Mouse (Mus musculus) frontal cortex, adult 2 months (tissue): Measurements from ENCODE around the gene Zc3h15. TPM values are rescaled to one million over a fixed set of nuclear protein-coding genes. Genes with fewer than 3 reads are reported as not detected.

Experiments
- DNase-seq, 2 experiments: peaks; one replicate each; pipeline ENCODE4 v3.0.0; 2022; ENCODE audit warnings: low spot score in 1 of 2; ENCODE audit errors: extremely low spot score in 1 of 2
- polyA plus RNA-seq: library from polyadenylated mRNA; depleted of rRNA; stranded (reverse); fragments of >200 nt; gene quantifications from 2 replicates; pipeline ENCODE4 v1.2.3, GENCODE M21; 2012

The Zc3h15 gene
- polyA plus RNA-seq, 1 experiment = 114 TPM

DNA sequence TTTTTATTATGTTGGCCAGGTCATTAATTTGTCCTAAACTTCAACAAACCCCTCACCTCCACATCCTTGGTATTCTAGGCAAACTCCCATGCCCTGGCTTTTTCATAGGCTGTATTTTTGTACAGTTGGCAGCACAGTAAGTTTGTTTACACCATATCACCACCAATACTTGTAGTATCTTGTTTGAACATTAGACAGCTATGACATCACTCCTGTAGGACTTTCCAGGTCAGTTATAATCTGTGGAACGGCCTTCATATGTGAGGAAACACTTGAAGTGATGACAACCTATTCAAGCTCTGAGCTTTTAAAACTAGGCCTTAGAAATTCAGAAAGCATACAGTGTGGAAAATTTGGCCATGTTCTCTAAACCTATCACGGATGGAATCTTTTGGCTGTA is 29.6 kb downstream of the Zc3h15 start:
- DNase-seq = no peak

DNA sequence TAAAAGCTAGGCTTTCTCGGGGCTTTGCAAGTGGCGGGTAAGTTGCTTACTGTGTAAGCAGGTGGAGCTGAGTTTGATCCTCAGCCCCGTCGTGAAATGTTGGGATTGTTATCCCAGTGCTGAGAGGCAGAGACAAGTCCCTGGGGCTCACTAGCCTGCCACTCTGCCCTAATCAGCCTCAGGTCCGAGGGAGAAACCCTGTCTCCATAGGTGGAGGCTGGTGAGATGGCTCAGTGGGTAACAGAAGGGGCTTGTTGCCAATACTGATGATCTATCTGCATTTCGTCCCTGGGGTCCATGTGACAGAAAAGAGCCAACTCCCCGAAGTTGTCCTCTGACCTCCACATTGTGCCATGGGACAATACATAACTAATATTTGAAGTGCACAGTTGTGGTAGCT is 30.2 kb downstream of the Zc3h15 start:
- DNase-seq = no peak

DNA sequence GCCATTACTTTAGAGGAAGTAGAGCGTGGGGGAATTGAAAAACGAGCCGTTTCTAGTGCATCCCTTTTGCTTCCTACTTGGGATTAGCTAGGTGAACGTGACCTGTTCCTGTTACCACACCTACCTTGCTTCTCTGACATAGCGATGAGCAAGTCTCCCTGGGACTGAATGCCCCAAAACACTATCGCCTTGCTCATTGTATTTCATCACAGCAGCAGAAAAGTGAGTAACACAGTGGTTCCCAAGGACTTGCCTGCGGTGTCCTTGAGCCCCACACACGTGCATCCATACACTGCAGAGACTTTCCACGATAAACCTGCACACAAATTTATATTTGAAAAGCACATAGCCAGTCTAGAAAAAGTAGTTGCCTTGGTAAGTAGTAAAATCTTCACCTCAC is 30.7 kb downstream of the Zc3h15 start:
- DNase-seq = no peak

DNA sequence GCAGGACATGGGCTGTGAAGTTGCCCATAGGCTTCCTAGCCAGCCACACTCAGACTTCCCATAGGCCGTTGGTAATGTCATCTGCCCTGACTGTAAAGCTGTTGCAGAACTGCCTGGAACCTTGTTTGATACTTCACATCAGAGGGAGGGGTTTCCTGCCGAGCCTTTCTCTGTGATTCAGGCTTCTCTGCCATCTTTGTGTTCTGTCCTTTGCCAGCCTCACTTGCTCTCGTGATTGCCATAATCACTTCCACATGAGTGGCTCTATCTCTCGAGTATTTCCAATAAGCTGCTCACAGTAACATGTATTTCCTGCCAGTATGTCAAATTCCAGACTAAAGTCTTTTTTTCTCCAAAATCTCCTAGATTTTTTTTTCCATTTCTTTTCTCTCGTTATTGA is 31.4 kb downstream of the Zc3h15 start:
- no peak for DNase-seq

DNA sequence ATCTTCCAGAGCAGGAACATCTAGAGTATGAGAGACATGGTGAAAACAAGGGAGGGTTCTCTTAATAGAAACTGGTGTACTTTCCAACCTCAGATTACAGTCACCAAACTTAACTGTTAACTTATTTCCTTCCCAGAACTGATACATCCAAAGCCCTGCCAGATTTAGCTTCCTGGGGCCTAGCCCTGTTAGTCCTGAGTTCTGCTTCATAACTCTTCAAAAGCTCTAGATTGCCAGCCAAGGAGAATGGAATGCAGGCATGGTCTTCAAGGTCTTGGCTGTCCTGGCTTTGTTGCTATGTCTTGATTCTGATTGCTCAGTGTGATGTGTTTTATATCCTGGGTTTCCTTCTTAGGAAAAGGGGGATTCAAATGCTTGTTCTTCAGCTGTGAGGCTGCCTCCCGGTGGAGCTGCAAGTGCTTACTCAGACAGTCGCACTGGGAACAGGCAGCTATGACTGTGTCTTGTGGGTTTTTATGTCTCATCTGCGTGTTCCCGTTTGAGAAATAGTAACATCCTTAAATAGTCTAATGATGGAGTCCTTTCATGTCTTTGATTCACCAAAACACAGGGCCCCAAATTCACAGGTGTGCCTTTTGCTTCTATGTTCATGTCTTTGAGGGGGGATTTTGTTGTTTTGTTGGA is 32.1 kb downstream of the Zc3h15 start:
- DNase-seq = no peak

DNA sequence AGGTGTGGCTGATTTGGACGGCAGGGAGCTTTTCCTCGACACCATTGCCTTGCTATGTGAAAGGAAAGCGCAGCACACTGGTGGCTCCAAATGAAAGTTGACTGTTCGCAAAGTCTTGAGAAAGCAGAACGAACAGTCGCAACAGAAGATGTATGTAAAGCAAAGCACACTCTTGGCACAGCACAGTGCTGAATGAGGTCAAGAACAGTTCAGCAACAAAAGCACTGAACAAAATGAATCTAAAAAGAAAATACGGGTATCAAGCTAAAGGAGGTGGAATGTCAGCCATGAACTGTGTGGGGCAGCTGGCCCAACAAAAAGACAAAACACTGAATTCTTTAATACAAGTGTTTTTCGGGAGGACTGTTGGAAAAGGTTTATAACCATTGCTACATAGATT is 37.1 kb downstream of the Zc3h15 start:
- DNase-seq = no peak

DNA sequence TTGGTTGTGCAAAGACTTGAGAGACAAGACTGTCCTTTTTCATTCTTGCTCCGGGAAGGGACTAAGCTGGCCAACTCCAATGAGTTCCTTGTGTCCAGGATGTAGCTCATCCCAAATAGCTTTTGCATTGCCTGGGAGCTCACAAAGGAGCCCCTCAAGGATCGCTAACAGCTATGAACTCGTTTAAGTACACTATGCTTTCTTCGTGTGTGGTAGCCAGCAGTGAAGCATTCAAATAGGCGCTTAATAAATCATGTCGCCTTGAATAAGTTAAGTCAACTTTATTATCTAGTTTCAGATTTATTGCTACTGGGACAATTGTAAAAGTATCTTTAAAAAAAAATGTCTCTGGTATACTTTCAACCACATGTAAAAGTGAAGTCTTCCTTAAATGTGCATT is 37.5 kb downstream of the Zc3h15 start:
- no peak for DNase-seq

DNA sequence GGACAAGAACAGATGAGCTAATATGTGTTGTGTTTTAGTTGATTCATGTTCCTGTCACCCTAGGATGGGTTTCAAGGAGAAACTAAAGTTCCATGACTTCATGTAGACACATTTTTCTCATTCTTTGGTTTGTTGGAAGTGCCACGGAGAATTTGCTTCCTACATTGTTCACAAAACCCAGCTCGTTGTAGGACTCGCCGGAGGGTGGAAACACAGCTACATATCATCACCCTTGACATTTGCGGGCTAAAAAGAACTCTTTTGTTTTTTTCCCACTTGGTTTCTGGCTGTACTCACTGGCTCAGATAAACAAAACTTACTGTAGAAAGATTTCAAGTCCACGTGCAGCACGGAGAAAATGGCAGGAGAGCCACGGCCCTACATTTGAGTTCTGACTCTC is 38.0 kb downstream of the Zc3h15 start:
- no peak for DNase-seq

DNA sequence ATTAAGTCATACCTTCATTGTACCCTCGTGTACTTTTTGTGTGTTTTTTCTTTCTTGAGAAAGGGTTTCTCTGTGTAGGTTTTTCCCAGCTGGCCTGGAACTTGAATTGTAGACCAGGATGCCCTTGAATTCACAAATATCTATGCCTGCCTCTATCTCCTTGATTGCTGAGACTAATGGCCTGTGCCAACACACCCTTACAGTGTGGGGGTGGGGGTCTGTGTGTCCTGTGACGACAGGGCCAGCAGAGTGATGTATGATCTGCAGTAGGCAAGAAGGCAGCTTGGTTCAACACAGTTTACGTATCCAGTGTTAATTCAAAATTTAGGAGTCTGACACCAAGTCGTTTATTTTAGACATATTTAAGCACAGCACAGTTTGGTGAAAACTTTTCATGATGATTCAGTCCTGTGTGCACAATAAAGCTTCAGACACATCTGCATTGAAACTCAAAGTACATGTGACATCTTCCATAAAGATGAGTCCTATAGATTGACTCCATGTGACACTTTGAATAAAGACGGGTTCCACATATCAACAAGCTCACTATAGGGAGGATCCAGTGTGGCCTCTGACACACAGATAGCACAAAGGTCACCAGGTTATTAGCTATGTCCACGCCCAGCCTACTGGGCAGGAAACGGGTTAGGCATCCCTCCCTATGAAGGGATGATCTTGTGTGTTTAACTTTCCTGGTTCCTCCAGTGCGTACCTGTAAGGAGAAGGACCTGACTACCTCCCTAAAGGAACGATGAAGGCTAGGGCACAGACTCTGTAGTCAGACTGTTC is 39.7 kb downstream of the Zc3h15 start:
- DNase-seq = no peak

DNA sequence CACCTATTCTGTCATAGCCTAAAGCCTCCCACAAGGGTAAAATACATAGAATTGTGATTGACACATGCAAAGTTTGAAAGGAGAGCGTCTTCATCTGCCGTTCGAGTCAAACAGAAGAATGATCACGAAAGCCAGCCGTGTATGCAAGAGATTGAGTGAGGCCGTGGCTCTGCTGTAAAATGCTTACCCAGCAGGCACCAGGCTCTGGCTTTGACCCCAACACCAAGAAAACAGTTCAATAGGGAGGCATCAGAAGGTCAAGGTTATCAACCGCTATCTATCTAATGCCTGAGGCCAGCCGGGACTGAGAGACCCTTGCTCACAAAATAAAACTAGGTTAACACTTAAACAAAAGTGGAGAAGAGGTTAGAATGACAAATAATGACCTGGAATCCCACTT is 40.5 kb downstream of the Zc3h15 start:
- DNase-seq = no peak

DNA sequence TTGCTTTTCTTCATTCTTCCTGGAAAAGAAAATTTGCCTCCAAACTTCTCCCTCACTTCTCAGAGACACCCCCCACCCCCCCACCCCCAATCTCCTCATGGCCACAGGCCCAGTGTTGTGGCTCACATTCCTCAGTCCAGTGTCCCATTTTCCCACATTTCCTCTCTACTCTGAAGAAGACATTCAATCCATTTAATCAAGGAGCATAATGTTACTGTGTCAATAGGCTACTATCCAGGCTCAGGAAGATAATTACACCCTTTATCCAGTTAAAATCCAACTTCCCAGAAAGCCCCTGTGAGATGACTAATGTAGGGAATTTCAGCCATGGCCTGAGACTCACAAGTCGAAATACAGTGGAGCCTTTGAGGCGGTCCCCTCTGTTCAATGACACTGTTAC is 46.1 kb downstream of the Zc3h15 start:
- no peak for DNase-seq

DNA sequence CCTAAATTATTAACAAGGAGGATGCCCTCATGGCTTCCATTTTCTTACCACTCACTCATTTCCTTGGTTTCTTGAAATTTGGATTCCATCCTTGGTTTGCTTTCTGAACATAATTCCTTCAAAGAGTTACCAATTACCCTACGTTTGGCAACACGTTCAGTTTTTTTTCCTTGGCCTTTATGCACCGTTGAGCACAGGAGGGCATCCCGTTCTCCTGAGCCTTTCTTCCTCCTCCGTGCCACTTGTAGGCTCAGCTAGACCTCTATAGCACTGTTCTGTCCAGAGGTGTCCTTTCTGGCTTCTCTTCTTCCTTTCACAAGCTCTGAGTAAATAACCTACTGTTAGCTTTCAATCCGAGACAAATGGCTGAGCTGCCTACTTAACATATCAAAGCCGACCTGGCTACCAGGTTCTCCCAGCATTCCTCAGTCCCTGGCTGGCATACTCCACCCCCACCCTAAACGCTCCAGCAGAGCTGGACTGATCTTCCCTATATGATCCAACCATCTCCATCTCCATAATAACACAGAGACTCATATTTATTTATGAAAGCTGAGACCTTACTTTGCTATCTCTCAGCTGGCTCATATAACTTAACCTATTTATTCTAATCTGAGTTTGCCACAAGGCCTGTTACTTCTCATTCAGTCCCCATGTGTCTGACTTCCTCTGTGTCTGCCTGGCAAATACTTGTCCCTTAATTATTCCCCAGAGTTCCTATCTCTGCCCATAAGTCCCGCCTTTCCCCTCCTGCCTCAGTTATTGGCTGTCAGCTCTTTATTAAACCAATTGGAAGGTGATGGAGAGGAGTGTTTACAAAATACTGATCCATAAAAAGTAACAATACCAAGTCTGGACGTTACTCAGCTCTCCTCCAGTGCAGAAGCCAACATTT is 48.7 kb downstream of the Zc3h15 start:
- no peak for DNase-seq

DNA sequence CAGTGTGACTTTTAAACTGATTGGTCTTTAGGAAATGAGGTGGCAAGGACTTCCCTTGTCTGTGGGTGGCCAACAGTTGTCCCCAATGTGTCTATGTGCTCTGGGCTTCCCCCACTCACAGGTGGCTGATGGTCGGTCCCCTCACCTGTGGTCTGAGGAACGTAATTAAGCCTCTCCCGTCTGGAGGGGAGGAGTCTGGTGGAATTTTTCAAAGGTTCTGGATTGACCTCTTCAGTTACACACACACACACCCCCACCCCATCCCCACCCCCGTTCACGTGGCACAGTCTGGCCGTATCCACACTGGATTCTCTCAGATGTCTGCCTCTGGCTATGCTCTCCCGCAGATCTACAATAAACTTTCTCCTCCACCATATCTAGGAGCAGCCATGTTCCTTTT is 49.8 kb downstream of the Zc3h15 start:
- DNase-seq = no peak

DNA sequence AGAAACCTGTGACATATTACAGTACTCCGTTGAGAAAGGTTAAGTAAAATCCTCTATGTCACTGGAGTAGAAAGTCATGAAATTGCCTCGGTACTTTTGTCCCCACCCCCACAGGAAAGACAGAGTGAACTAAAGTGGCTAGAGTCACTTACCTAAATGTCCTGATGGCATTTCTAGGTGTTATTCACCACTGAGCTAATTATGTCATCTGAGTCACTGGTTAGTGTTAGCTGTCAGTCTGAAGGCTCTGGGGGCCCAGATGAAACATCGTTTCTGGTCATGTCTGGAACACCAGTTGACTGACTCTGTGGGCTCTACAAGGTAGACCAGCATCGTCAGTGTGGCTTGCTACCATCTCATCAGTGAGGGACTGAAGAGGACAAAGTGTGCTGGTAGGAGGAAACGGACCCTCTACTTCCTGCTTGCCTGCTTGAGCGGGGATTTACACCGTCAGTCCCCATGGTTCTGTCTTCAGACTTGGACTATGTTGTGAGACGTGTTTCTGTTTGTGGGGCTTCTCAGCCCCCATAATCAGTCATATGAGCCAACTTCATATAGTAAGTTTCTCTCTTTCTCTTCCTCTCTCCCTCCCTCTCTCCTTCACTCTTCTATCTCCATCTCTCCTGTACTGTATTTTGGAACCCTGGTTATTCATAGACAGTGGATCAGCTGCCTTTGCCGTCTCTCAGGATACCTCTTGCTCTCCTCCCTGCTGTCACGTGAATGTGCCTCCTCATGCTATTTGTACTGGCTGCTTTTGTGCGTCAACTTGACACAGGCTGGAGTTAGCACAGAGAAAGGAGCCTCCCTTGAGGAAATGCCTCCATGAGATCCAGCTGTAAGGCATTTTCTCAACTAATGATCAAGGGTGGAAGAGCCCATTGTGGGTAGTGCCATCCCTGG is 51.4 kb downstream of the Zc3h15 start:
- DNase-seq = no peak

DNA sequence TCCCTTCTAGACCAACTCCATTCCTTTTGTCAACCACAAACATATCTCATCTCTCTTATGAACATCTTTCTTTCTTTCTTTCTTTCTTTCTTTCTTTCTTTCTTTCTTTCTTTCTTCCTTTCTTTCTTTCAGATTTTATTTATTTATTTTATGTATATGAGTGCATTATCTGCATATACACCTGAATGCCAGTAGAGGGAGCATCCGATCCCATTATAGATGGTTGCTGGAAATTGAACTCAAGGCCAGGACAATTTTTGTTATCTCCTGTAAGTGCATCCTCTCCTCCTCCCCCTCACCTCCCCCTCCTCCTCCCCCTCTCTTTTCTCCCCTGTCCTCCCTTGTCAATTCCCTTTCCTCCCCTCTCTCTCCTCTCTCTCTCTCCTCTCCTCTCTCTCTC is 54.2 kb downstream of the Zc3h15 start:
- DNase-seq = no peak

DNA sequence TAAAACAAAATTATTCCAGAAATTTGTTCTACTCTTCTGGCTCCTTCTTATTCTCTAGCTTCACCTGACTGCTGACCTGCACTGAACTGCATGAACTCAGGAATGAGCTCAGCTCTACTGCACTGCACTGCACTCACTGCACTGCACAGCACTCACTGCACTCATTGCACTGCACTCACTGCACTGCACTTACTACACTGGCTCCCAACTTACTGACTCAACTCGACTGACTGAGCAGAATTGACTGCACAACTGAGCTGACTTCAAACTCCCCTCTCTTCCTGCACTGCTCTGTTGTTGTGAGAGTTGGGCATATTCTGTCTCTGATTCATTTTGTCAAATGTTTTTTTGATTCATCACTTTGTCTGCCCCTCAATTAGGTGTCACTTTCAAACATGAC is 55.1 kb downstream of the Zc3h15 start:
- no peak for DNase-seq

DNA sequence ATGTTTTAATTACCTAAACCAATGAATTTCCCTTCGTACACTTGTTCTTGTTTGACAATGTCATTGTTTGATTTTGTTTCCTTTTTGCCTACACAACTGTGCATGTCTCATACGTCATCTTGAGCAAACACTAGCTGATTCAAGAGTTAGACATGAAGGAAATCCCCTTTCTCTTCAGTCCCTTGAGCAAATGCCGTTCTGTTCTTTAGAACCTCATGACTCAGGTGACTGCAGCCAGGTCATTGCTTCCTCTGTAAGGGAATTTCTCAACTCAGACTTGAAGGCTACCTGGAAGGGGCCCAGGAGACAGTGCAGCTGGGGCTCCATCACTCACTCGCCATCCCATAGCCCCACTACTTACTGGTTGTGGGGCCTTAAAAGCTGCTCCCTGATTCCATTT is 56.4 kb downstream of the Zc3h15 start:
- no peak for DNase-seq

DNA sequence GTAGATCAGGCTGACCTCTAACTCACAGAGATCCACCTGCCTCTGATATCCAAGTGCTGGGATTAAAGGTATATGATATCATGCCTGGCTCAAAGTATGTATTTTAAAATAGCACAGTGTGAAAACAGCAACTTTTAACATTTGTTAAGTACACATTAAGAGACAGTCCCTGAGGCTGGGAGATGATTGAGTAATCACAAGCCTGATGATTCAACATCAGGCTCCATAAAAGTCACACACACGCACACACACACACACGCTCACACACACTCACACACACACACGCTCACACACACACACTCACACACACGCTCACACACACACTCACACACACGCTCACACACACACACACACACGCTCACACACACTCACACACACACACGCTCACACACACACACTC is 58.2 kb downstream of the Zc3h15 start:
- no peak for DNase-seq

DNA sequence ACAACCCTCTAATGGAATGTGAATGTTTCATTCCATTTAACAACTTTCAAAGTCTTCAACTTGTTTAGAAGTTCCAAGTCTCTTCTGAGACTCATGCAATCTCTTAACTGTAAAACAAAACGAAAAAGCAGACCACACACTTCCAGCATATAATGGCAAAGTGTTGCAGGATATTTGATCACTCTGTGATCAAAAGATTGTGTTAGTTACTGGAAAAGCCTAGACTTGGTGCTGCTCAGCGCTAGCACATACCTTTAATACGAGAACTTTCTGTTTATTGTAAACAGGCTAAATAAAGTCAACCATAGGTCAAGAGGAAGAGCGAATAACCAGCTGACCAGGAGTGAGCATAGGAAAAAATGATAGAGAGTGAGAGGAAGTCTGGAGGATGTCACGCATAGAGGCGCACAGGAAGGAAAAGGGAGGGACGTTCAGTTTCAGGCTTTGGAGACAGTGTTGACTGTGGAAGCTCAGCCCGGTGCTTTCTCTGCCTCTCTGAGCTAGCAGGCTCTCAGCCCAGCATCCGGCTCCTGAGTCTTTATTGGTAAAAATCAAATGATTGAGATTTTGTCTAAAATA is 61.4 kb downstream of the Zc3h15 start:
- no peak for DNase-seq

DNA sequence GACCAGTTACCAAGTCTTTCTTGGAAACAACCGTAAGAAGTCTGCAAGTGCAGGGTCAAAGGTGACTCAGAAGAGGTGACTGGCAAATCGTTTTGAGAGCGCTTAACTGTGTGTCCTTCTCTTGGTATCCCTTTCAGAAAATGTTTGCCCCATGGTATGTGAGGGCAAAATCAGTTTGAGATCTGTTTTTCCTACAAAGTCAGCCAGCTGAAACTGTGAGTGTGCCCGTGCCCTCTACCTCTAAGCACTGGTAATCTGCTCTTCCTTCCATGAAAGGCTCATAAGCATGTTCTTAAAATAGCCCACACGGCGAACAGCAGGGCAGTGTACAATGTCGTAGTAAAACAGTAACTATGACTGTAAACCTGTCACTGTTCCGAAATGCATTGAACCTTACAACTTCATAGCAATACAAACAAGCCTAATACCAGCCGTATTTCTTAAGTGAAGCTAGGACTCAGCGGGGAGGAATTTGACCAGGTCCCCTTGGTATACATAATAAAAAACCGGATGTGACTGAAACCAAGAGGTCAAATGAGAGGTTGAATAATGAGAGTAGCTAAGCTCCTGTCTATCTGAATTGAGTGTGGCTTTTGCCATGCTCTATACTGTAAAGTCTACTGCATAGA is 65.8 kb downstream of the Zc3h15 start:
- DNase-seq = no peak
